Mouse (Mus musculus): ENCODE measurements around the gene Aif1. TPM values are rescaled to one million over a fixed set of nuclear protein-coding genes. Genes with fewer than 3 reads are reported as not detected.

Aif1 gene
- total and polyA plus RNA-seq, 3 experiments, result 0.42 to 0.45 TPM; not detected in 1

GRCm38 (mm10) chr17:35152121-35152520 is 23.7 kb downstream of the Aif1 start:
- Histone ChIP-seq H3K4me1 (ENCODE audit: control insufficient read depth in 1 of 2, insufficient read depth in 2 of 2, low read length in 2 of 2) (no peaks in the 10 kb centered on the region), H3K79me2 (ENCODE audit: control insufficient read depth, insufficient read depth, low read length, poor library complexity) (peaks cover 12% of the 10 kb centered on the region; the same call in 1 of the 2 replicates), H3K9me3 (replicated peaks; ENCODE audit: insufficient read depth, low read length) (no peaks in the 10 kb centered on the region), H3K27ac (ENCODE audit: control insufficient read depth, low read depth, low read length) (no peak overlapping the region), H3K4me3 (ENCODE audit: control insufficient read depth in 1 of 2, insufficient read depth in 1 of 2, low read depth in 2 of 2, low read length in 2 of 2) (no peak overlapping the region), H3K36me3 (ENCODE audit: control insufficient read depth in 1 of 2, insufficient read depth in 2 of 2, low read length in 2 of 2) (peaks cover 7 to 12% of the 10 kb centered on the region in 2 experiments), H3K27me3 (ENCODE audit: control insufficient read depth in 1 of 2, insufficient read depth in 2 of 2, low read length in 2 of 2) (no peaks in the 10 kb centered on the region), H3K9ac (ENCODE audit: control insufficient read depth, low read depth, low read length, poor library complexity, severe bottlenecking) (no peak overlapping the region)
- no peak for DNase-seq (ENCODE audit: low read depth, low spot score)
- no peak for TF ChIP-seq TAL1 (IDR thresholded peaks at IDR 0.05; ENCODE audit: low read length)

GRCm38 (mm10) chr17:35147922-35148639 is 27.8 kb downstream of the Aif1 start:
- peak; percentile 39 for DNase-seq (ENCODE audit: low read depth, low spot score)
- H3K27ac ChIP-seq (ENCODE audit: control insufficient read depth, low read depth, low read length), result no peak overlapping the region
- no peak overlapping the region for H3K9ac ChIP-seq (ENCODE audit: control insufficient read depth, low read depth, low read length, poor library complexity, severe bottlenecking)
- H3K27me3 ChIP-seq (ENCODE audit: control insufficient read depth in 1 of 2, insufficient read depth in 2 of 2, low read length in 2 of 2), result no peaks in the 10 kb centered on the region
- peaks cover 7 to 8% of the 10 kb centered on the region in 2 experiments for H3K36me3 ChIP-seq (ENCODE audit: control insufficient read depth in 1 of 2, insufficient read depth in 2 of 2, low read length in 2 of 2)
- H3K9me3 ChIP-seq (replicated peaks; ENCODE audit: insufficient read depth, low read length), result no peaks in the 10 kb centered on the region
- H3K79me2 ChIP-seq (ENCODE audit: control insufficient read depth, insufficient read depth, low read length, poor library complexity), result peaks cover 1% of the 10 kb centered on the region; the same call in 1 of the 2 replicates
- H3K4me1 ChIP-seq (ENCODE audit: control insufficient read depth in 1 of 2, insufficient read depth in 2 of 2, low read length in 2 of 2), result no peaks in the 10 kb centered on the region
- peak in 1 of 2 experiments; percentile 65; a peak in 2 of 4 replicates for TF ChIP-seq POLR2A (IDR thresholded peaks at IDR 0.05; ENCODE audit: control insufficient read depth in 1 of 2, insufficient read depth in 1 of 2, low read depth in 1 of 2, low read length in 2 of 2, poor library complexity in 1 of 2)
- TF ChIP-seq POLR2AphosphoS2 (IDR thresholded peaks at IDR 0.05; ENCODE audit: low read length), result peak; percentile 86
- TF ChIP-seq ZC3H11A (IDR thresholded peaks at IDR 0.05; ENCODE audit: low read depth, low read length), result no peak
- no peak for TF ChIP-seq E2F4 (IDR thresholded peaks at IDR 0.05; ENCODE audit: borderline replicate concordance, low read depth, low read length)
- TF ChIP-seq ELF1 (IDR thresholded peaks at IDR 0.05; ENCODE audit: low read depth, low read length), result no peak
- no peak for TF ChIP-seq GABPA (IDR thresholded peaks at IDR 0.05; ENCODE audit: low read depth, low read length)
- TF ChIP-seq CHD1 (IDR thresholded peaks at IDR 0.05; ENCODE audit: low read depth, low read length), result no peak
- TF ChIP-seq ZKSCAN1 (IDR thresholded peaks at IDR 0.05; ENCODE audit: low read depth, low read length), result no peak
- no peak for TF ChIP-seq HCFC1 (IDR thresholded peaks at IDR 0.05; ENCODE audit: low read depth, low read length)
- TF ChIP-seq CHD2 (IDR thresholded peaks at IDR 0.05; ENCODE audit: low read length), result no peak
- no peak for TF ChIP-seq ZNF384 (IDR thresholded peaks at IDR 0.05; ENCODE audit: low read depth, low read length)
- TF ChIP-seq MAZ (IDR thresholded peaks at IDR 0.05; ENCODE audit: low read depth, low read length), result no peak
- no peak for TF ChIP-seq NRF1 (IDR thresholded peaks at IDR 0.05; ENCODE audit: insufficient read depth, low read depth, low read length, poor library complexity, severe bottlenecking)
- no peak for TF ChIP-seq BHLHE40 (IDR thresholded peaks at IDR 0.05; ENCODE audit: borderline replicate concordance, low read depth, low read length)
- no peak for TF ChIP-seq RCOR1 (IDR thresholded peaks at IDR 0.05; ENCODE audit: low read depth, low read length)
- TF ChIP-seq ETS1 (IDR thresholded peaks at IDR 0.05; ENCODE audit: low read depth, low read length), result no peak
- peak; percentile 45; the same call in 1 of the 2 replicates for TF ChIP-seq ZMIZ1 (IDR thresholded peaks at IDR 0.05; ENCODE audit: low read depth, low read length)
- TF ChIP-seq MXI1 (IDR thresholded peaks at IDR 0.05; ENCODE audit: low read depth, low read length), result no peak
- TF ChIP-seq USF1 (IDR thresholded peaks at IDR 0.05; ENCODE audit: low read depth, low read length), result no peak
- no peak for TF ChIP-seq TAL1 (IDR thresholded peaks at IDR 0.05; ENCODE audit: low read length)
- no peak for TF ChIP-seq SIN3A (IDR thresholded peaks at IDR 0.05; ENCODE audit: low read length)
- TF ChIP-seq UBTF (IDR thresholded peaks at IDR 0.05; ENCODE audit: borderline replicate concordance, insufficient read depth, low read depth, low read length), result no peak
- H3K4me3 ChIP-seq (ENCODE audit: control insufficient read depth in 1 of 2, insufficient read depth in 1 of 2, low read depth in 2 of 2, low read length in 2 of 2), result no peak overlapping the region
